Mouse (Mus musculus) cerebellum, adult 9-11 months (tissue): ENCODE measurements around the gene Slc39a5.

ENCODE experiments used
- DNase-seq: peaks from one replicate; pipeline ENCODE4 v3.0.0; 2022

The Slc39a5 gene

GRCm38 (mm10) chr10:128374393-128374792 lies 26.6 kb downstream of the Slc39a5 start:
- peak; percentile 28 for DNase-seq

GRCm38 (mm10) chr10:128372989-128373748 lies 27.9 kb downstream of the Slc39a5 start:
- peak; percentile 9 for DNase-seq

- peak; percentile 20 for DNase-seq
Observed at GRCm38 (mm10) chr10:128372142-128372541, 28.9 kb downstream of the Slc39a5 start.

- peak; percentile 23 for DNase-seq
Observed at GRCm38 (mm10) chr10:128370601-128371000, 30.4 kb downstream of the Slc39a5 start.

GRCm38 (mm10) chr10:128370021-128370420 lies 31.0 kb downstream of the Slc39a5 start:
- DNase-seq, result no peak

GRCm38 (mm10) chr10:128369599-128369998 lies 31.4 kb downstream of the Slc39a5 start:
- no peak for DNase-seq

- DNase-seq, result no peak
Observed at GRCm38 (mm10) chr10:128369218-128369543, 31.8 kb downstream of the Slc39a5 start.

- DNase-seq, result peak; percentile 98
Observed at GRCm38 (mm10) chr10:128368402-128369217, 32.4 kb downstream of the Slc39a5 start, which contains the start of gene Coq10a. Gene Coq10a, minus strand, starts transcription at chr10:128368997.

- no peak for DNase-seq
Observed at GRCm38 (mm10) chr10:128367899-128368401, 33.1 kb downstream of the Slc39a5 start.

- no peak for DNase-seq
Observed at GRCm38 (mm10) chr10:128362568-128362967, 38.5 kb downstream of the Slc39a5 start.

GRCm38 (mm10) chr10:128361836-128362235 lies 39.2 kb downstream of the Slc39a5 start:
- no peak for DNase-seq

GRCm38 (mm10) chr10:128359226-128359625 lies 41.8 kb downstream of the Slc39a5 start:
- no peak for DNase-seq

- DNase-seq, result no peak
Observed at GRCm38 (mm10) chr10:128358796-128359195, 42.2 kb downstream of the Slc39a5 start.

- no peak for DNase-seq
Observed at GRCm38 (mm10) chr10:128347541-128347940, 53.5 kb downstream of the Slc39a5 start.
